Mouse (Mus musculus) MN1 (cell line): ENCODE data around the gene Gm6401.
"Not testable (repeated sequence)": the region's sequence is repeated elsewhere in the genome, so short reads cannot be mapped to it uniquely, and the experiment has no call there.

ENCODE experiments used
- DNase-seq: peaks from one replicate; pipeline ENCODE4 v3.0.0-alpha.2; 2016; ENCODE audit warnings: low spot score

Gm6401 gene

GRCm38 (mm10) chr14:41967827-41968226 lies at the start of gene Gm6401:
Gm6401 (minus strand) TSS chr14:41967927.
- not testable (repeated sequence) for DNase-seq

- DNase-seq: not testable (repeated sequence)
These were observed 15.5 kb upstream of the Gm6401 start, which contains the start of gene Gm3543 for GRCm38 (mm10) chr14:41983225-41983624. Gm3543 (minus strand) TSS chr14:41983325.

- DNase-seq: not testable (repeated sequence)
These were observed 869 bp upstream of the Gm6401 start for GRCm38 (mm10) chr14:41968596-41968995.

GRCm38 (mm10) chr14:41964095-41964494 lies 3.6 kb downstream of the Gm6401 start:
- not testable (repeated sequence) for DNase-seq

- not testable (repeated sequence) for DNase-seq
These were observed 24.0 kb downstream of the Gm6401 start, which contains the start of gene 1700024B05Rik for GRCm38 (mm10) chr14:41943695-41944094. 1700024B05Rik (plus strand) TSS chr14:41943995.

- not testable (repeated sequence) for DNase-seq
These were observed 43.1 kb downstream of the Gm6401 start, which contains the start of gene 1700049E17Rik1 for GRCm38 (mm10) chr14:41924649-41925048. 1700049E17Rik1 (plus strand) TSS chr14:41924949.
